Mouse (Mus musculus) colon, adult 2 months (tissue): ENCODE measurements around the gene Crisp2. TPM values are rescaled to one million over a fixed set of nuclear protein-coding genes. Genes with fewer than 3 reads are reported as not detected.

Experiments
- polyA plus RNA-seq: library from polyadenylated mRNA; depleted of rRNA; stranded (reverse); fragments of >200 nt; gene quantifications from 2 replicates; pipeline ENCODE4 v1.2.3, GENCODE M21; 2012; rRNA removed

The Crisp2 gene
- polyA plus RNA-seq = not detected in 2 replicates

GRCm38 (mm10) chr17:40806953-40807572 is at the start of gene Crisp2:
Gene Crisp2 (minus strand): TSS chr17:40807003.

GRCm38 (mm10) chr17:40810934-40811333 is 4.1 kb upstream of the Crisp2 start, which contains the start of gene Rhag:
Gene Rhag (plus strand): TSS chr17:40811126.

GRCm38 (mm10) chr17:40726820-40727219 is 80.0 kb downstream of the Crisp2 start, which contains the start of gene Esp1:
Gene Esp1 (plus strand): TSS chr17:40727120.

Other genes starting within 250 kb of the Crisp2 start
- not detected in 2 replicates for gene Esp6, start 245.5 kb downstream of the Crisp2 start, polyA plus RNA-seq
- not detected in 2 replicates for gene Esp4, start 208.4 kb downstream of the Crisp2 start, polyA plus RNA-seq
- gene Esp3, start 174.9 kb downstream of the Crisp2 start, polyA plus RNA-seq = not detected in 2 replicates
- not detected in 2 replicates for gene Esp1, start 79.9 kb downstream of the Crisp2 start, polyA plus RNA-seq
- not detected in 2 replicates for gene Rhag, start 4.1 kb upstream of the Crisp2 start, polyA plus RNA-seq
- gene 9130008F23Rik, start 73.6 kb upstream of the Crisp2 start, polyA plus RNA-seq = 11.5 and 14.1 TPM in 2 replicates
- gene Glyatl3, start 107.3 kb upstream of the Crisp2 start, polyA plus RNA-seq = not detected in 2 replicates
- 6.5 and 8.6 TPM in 2 replicates for gene Mut, start 127.7 kb upstream of the Crisp2 start, polyA plus RNA-seq
- gene Cenpq, start 128.0 kb upstream of the Crisp2 start, polyA plus RNA-seq = 0.70 and 0.79 TPM in 2 replicates